Mouse (Mus musculus) lung, embryonic 15.5 days (tissue): ENCODE measurements around the gene 5730596B20Rik. TPM values are rescaled to one million over a fixed set of nuclear protein-coding genes. Genes with fewer than 3 reads are reported as not detected.

Experiments
- ATAC-seq: fragments of 200-750 bp; cut with Nextera tagmentation; 2 replicates; pipeline ENCODE4 v1.8.0; 2017; ENCODE audit warnings: moderate number of reproducible peaks, borderline replicate concordance; ENCODE audit not compliant: low FRiP score, low TSS enrichment; ENCODE audit errors: extremely low read depth
- H3K27ac ChIP-seq: fragments of 300-500 bp; sonication (generic); 2 replicates; pipeline ENCODE4 v1.5.1; 2015; ENCODE audit warnings: moderate library complexity, mild to moderate bottlenecking, inconsistent platforms
- H3K27me3 ChIP-seq: fragments of 300-500 bp; sonication (generic); 2 replicates; pipeline ENCODE4 v1.6.1; 2015; ENCODE audit warnings: inconsistent platforms
- H3K36me3 ChIP-seq: fragments of 300-500 bp; sonication (generic); 2 replicates; pipeline ENCODE4 v1.6.1; 2015; ENCODE audit warnings: inconsistent platforms
- H3K4me1 ChIP-seq: fragments of 300-500 bp; sonication (generic); 2 replicates; pipeline ENCODE4 v1.6.1; 2015; ENCODE audit warnings: inconsistent platforms
- H3K4me2 ChIP-seq: fragments of 300-500 bp; sonication (generic); 2 replicates; pipeline ENCODE4 v1.6.1; 2015; ENCODE audit warnings: inconsistent platforms, mild to moderate bottlenecking, moderate library complexity
- H3K4me3 ChIP-seq: fragments of 300-500 bp; sonication (generic); 2 replicates; pipeline ENCODE4 v1.5.1; 2015; ENCODE audit warnings: mild to moderate bottlenecking, inconsistent platforms
- H3K9ac ChIP-seq: fragments of 300-500 bp; sonication (generic); 2 replicates; pipeline ENCODE4 v1.6.1; 2015; ENCODE audit warnings: inconsistent platforms
- H3K9me3 ChIP-seq: fragments of 300-500 bp; sonication (generic); 2 replicates; pipeline ENCODE4 v1.6.1; 2016; ENCODE audit warnings: inconsistent platforms
- WGBS: fragments of 180-500 bp; shearing (Covaris S2); methylation state at CpG from one replicate; pipeline ENCODE4 v1.1.7; 2015; 5-methylcytosine and 5-hydroxymethylcytosine counted together
- polyA plus RNA-seq: library from polyadenylated mRNA; unstranded; fragments of >200 nt; fragmentation: Nextera tagmentation; extraction: Ambion mirVana; gene quantifications from 2 replicates; pipeline ENCODE4 v1.2.1, GENCODE M21; 2015

Gene 5730596B20Rik
- polyA plus RNA-seq, 1 experiment from 2014 or later = 2.1 TPM

- no peak for ATAC-seq
- Histone ChIP-seq H3K9ac (no peak overlapping the region), H3K27ac (no peak overlapping the region), H3K4me3 (no peak overlapping the region), H3K27me3 (peaks cover 99% of the 10 kb centered on the region), H3K4me2 (no peak overlapping the region), H3K9me3 (no peaks in the 10 kb centered on the region), H3K36me3 (no peaks in the 10 kb centered on the region), H3K4me1 (peaks cover 31% of the 10 kb centered on the region)
- 27% methylated on average over 14 of the region's 14 CpGs for WGBS
Measured at GRCm38 (mm10) chr6:52218643-52219215, 41.4 kb downstream of the 5730596B20Rik start.

DNA sequence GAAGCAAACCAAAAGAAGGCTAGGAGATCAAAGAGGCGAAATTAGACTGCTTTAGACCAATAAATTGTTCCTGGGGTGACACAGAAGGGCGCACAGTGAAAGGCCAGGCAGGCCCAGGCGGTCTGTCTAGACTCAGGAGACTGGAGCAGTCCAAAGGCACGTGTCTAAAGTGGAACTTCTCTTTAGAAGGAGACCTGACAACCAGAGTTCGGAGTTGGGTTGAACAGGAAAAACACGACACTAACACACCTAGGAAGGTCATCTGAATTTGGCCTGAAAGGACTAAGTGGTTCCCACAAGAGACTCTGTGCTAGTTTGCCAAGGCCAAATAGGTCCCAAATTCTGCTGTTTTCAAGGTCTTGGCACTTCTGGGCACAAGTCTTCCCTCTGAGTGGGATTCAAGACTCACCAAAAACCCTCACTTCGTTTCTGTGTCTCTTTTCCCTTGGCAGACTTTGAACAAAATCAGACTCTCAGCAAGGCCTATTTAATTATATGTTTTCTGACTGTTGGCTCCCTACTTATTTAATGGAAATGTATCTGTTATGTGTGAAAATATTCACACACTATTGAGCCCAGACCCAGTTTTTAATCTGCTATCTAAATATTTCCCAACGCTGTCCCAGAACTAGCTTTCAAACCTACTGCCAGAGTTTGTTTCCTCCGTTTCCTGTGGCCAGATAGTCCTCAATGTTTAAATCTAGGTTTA, 42.1 kb downstream of the 5730596B20Rik start:
- H3K27ac ChIP-seq = no peak overlapping the region
- no peak for ATAC-seq
- no peak overlapping the region for H3K9ac ChIP-seq
- 58% methylated on average over 9 of the region's 9 CpGs for WGBS
- H3K4me2 ChIP-seq = no peak overlapping the region
- H3K4me1 ChIP-seq = peaks cover 31% of the 10 kb centered on the region
- H3K36me3 ChIP-seq = no peaks in the 10 kb centered on the region
- H3K4me3 ChIP-seq = no peak overlapping the region
- H3K9me3 ChIP-seq = no peaks in the 10 kb centered on the region
- H3K27me3 ChIP-seq = peaks cover 99% of the 10 kb centered on the region

DNA sequence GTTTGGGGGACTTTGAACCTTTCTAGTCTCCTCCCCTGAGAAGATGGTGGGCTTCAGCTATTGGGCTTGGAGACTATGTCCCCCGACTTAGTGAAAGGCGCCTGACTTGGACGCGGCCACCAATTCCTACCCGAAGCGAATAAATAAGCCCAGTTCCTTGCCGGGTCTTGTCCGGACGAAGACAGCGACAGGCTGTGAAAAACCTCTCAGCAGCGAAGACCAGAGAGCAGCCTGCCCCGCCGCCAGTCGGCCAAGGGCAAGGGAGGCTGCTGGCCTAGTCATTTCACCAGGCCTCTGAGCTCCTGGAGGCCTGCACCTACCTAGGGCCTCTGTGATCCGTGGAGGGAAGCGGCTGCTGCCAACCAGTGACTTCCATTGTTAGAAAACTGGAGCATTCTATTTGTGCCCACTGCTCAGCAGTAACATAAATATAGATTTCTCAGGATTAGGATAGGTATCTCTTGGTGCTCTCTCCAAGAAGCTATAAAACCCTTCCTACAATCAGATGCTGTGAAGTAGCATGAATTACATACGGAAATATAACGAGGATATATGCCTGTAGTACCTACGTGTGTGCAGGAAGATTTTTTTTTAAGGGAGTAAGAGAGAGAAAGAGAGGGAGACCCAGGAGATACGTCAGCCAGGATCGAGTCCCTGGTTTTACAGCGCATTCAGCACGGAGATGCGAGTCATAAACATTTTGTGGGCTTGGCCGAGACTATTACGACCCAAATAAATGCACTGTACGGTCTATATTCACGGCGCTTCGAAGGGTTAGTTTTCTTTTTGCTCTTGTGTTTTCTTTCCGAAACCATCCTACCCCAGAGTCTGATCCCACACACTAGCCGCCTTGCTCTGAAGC, 42.9 kb downstream of the 5730596B20Rik start:
- 57% methylated on average over 32 of the region's 32 CpGs for WGBS
- Histone ChIP-seq H3K27me3 (peaks cover 99% of the 10 kb centered on the region), H3K4me2 (no peak overlapping the region)

GRCm38 (mm10) chr6:52220865-52221310, 43.6 kb downstream of the 5730596B20Rik start:
- Histone ChIP-seq H3K4me3 (peak overlapping the region; percentile 56), H3K9ac (no peak overlapping the region), H3K9me3 (no peaks in the 10 kb centered on the region), H3K4me1 (peaks cover 31% of the 10 kb centered on the region), H3K27ac (no peak overlapping the region), H3K36me3 (no peaks in the 10 kb centered on the region), H3K27me3 (peaks cover 99% of the 10 kb centered on the region), H3K4me2 (peak overlapping the region; percentile 92)
- WGBS = 23% methylated on average over 12 of the region's 12 CpGs
- ATAC-seq = no peak

More for the DNA sequence above, 42.9 kb downstream of the 5730596B20Rik start:
- no peak overlapping the region for H3K27ac ChIP-seq
- H3K9ac ChIP-seq = no peak overlapping the region
- H3K9me3 ChIP-seq = no peaks in the 10 kb centered on the region
- H3K4me3 ChIP-seq = no peak overlapping the region
- no peaks in the 10 kb centered on the region for H3K36me3 ChIP-seq
- no peak for ATAC-seq
- peaks cover 31% of the 10 kb centered on the region for H3K4me1 ChIP-seq

- 3% methylated on average over 46 of the region's 46 CpGs for WGBS
- no peak within 1 kb of the TSS for H3K27ac ChIP-seq
- H3K4me1 ChIP-seq = peaks cover 32% of the 10 kb centered on the region
- H3K4me2 ChIP-seq = peak within 1 kb of the TSS; percentile 92
- peak within 1 kb of the TSS; percentile 60 for H3K9ac ChIP-seq
- H3K27me3 ChIP-seq = peaks cover 99% of the 10 kb centered on the region
- H3K36me3 ChIP-seq = no peaks in the 10 kb centered on the region
- H3K9me3 ChIP-seq = no peaks in the 10 kb centered on the region
- ATAC-seq = peak; percentile 58; the same call in 1 of the 2 replicates
- peak within 1 kb of the TSS; percentile 56 for H3K4me3 ChIP-seq
Measured at GRCm38 (mm10) chr6:52221337-52221992, 44.2 kb downstream of the 5730596B20Rik start, which contains the start of gene Hoxa7. Gene Hoxa7 (minus strand): TSS chr6:52221854.

DNA sequence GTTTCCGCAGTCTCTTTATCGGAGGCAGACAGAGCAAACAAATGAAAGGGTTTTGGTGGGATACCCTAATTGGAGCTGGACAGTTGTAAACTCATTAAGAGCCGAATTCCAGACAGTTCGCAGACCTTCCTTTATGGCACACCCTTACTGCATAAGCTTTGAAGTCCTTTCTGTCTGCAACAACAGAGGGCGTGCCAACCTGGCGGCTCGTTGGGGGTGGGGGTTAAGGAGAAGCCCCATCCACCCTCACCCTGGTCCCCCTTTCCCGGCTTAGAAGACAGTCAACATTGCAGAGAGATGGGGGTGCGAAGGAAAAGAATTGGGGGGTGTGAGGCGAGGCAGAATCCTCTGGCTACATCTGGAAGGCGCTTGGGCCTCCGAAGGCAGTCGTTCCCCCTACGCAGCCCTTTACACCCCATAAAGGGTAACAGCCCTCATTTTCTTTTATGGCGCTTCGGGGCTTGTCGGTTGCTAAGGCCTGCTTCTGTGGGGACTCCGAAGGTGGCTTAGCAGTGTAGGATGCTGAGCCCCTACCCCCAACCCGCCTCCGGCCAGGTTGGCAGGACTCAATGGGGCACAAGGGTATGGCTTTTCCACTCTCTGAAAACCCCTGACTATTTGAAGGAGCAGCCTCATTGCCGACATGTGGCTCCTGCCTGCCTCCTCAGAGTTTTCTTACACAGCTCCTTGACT, 44.8 kb downstream of the 5730596B20Rik start:
- no peak for ATAC-seq
- H3K4me1 ChIP-seq = peaks cover 26% of the 10 kb centered on the region
- peak overlapping the region; percentile 92 for H3K4me2 ChIP-seq
- 25% methylated on average over 21 of the region's 21 CpGs for WGBS
- no peaks in the 10 kb centered on the region for H3K9me3 ChIP-seq
- peaks cover 99% of the 10 kb centered on the region for H3K27me3 ChIP-seq
- H3K9ac ChIP-seq = no peak overlapping the region
- no peaks in the 10 kb centered on the region for H3K36me3 ChIP-seq
- H3K4me3 ChIP-seq = peak overlapping the region; percentile 56
- H3K27ac ChIP-seq = no peak overlapping the region

DNA sequence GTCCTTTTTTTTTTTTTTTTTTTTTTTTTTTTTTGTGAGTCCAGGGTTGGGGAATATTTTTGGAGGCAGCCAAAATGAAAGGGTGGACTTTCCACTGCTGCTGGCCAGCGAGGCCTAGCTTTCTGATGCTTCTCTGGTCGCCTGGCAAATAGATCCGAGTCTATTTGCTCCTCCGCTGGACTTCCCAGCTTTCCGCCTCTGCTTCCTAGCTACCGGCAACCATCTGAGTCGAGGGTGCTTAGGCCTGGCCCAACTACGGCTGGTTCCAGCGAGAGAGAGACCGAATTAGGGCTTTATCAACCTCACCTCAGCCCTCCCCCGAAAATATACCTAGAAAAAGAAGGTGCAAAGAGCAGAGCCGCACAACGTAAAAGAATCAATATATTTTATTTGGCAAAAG, 45.4 kb downstream of the 5730596B20Rik start:
- Histone ChIP-seq H3K27ac (no peak overlapping the region), H3K4me2 (no peak overlapping the region), H3K9me3 (no peaks in the 10 kb centered on the region), H3K9ac (no peak overlapping the region), H3K4me3 (no peak overlapping the region), H3K4me1 (peaks cover 20% of the 10 kb centered on the region), H3K36me3 (no peaks in the 10 kb centered on the region), H3K27me3 (peaks cover 99% of the 10 kb centered on the region)
- 47% methylated on average over 13 of the region's 13 CpGs for WGBS
- no peak for ATAC-seq

GRCm38 (mm10) chr6:52223939-52224760, 46.9 kb downstream of the 5730596B20Rik start:
- Histone ChIP-seq H3K4me1 (peaks cover 19% of the 10 kb centered on the region), H3K27me3 (peaks cover 98% of the 10 kb centered on the region), H3K9ac (no peak overlapping the region), H3K4me3 (no peak overlapping the region), H3K27ac (no peak overlapping the region), H3K9me3 (no peaks in the 10 kb centered on the region), H3K36me3 (no peaks in the 10 kb centered on the region), H3K4me2 (no peak overlapping the region)
- 18% methylated on average over 24 of the region's 24 CpGs for WGBS
- ATAC-seq = no peak

DNA sequence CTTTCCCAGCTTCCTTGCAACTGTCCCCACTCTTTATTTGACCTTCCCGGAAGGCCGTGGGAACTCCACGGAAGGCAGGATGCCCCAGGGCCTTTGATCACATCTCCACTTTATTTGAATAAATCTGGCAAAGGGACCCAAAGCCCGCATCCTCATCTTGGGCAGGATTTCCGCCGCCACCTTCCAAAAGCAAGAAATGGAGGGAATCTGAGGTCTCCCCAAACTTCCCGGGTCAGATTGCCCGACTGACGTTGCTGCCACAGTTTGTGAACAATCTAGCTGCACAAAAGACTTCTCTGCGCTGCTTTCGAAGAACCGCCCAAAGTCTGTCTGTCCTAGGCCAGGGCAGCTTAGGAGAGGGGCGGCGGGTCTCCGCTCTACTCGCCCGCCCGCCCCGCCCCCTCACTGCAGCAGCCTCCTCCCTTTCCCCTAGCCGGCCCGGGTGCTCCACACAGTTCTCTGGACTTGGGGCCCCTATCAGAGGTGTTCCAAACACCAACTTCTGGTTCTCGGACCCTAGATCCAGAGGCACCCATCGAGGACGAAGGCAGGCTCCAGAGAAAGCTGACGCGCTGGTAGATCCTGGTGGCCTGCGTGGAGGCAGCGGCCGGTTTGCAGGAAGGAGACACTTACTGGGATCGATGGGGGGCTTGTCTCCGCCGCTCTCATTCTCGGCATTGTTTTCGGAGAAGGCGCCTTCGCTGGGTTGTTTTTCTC, 47.8 kb downstream of the 5730596B20Rik start:
- Histone ChIP-seq H3K27me3 (peaks cover 98% of the 10 kb centered on the region), H3K9me3 (no peaks in the 10 kb centered on the region), H3K4me3 (peak overlapping the region; percentile 21; the same call in 1 of the 2 replicates), H3K27ac (no peak overlapping the region), H3K4me1 (peaks cover 19% of the 10 kb centered on the region), H3K9ac (no peak overlapping the region), H3K36me3 (no peaks in the 10 kb centered on the region), H3K4me2 (peak overlapping the region; percentile 41)
- no peak for ATAC-seq
- 2% methylated on average over 36 of the region's 36 CpGs for whole genome bisulfite sequencing
